In genomic region chr13:39440907-39441306, GRCm38 (mm10) we compare ENCODE assay signal across 9 mouse cellular contexts.
DNase-seq lines count a peak whose midpoint lies in the region; ATAC-seq and TF ChIP-seq lines count a peak whose summit lies in the region.
"Had no signal": no experiment of that assay in that cellular context is flagged by ENCODE, and none has a peak within 500 bp of the region (broad histone marks: within the 10 kb centered on the region; RNA-seq: fewer than 3 reads in every experiment).

No protein-coding gene starts in this region.

- POLR2A ChIA-PET in Patski (lab: Charles Lee): no interaction called here

- H3K4me1 ChIP-seq in liver, embryonic 16.5 days (ENCODE audit: control insufficient read depth, low read depth, low read length): no peaks in the 10 kb centered on the region
- H3K4me1 ChIP-seq: heart, embryonic 15.5 days had no signal

- H3K9me3 ChIP-seq in liver, embryonic 16.5 days (replicated peaks; ENCODE audit: control insufficient read depth, low read length): no peaks in the 10 kb centered on the region
- H3K9me3 ChIP-seq: heart, embryonic 15.5 days had no signal

- CTCF ChIA-PET in Patski (lab: Charles Lee): interaction anchor here (0.7 to 2.3 kb wide), 7 partner anchors 10 to 1328 kb away, joined by 3 to 11 read pairs (median 3); no protein-coding TSS in a partner anchor

- WGBS in liver, embryonic 16.5 days (ENCODE audit: insufficient replicate concordance): 14% methylated on average over 8 of the region's 8 CpGs

- no peak overlapping the region for H3K9ac ChIP-seq in liver, embryonic 16.5 days (ENCODE audit: low read depth, low read length)
- H3K9ac ChIP-seq: heart, embryonic 15.5 days had no signal

- peaks cover 11% of the 10 kb centered on the region for H3K27me3 ChIP-seq in Patski
- no peaks in the 10 kb centered on the region for H3K27me3 ChIP-seq in liver, embryonic 16.5 days (ENCODE audit: control insufficient read depth, insufficient read depth, low read depth, low read length)
- H3K27me3 ChIP-seq: heart, embryonic 15.5 days had no signal

- DNase-seq in 3T3-L1 (ENCODE audit: low read depth, low spot score) (peak; percentile 78), Patski (ENCODE audit: low read depth, low spot score) (peak; percentile 6)
- peak; percentile 85 for DNase-seq in cerebellum, postnatal 14 days
- peak; percentile 68 to 70 for DNase-seq in frontal cortex, postnatal 36 days (ENCODE audit: low spot score in 2 of 2)
- DNase-seq in kidney, postnatal 14 days: peak; percentile 75
- peak; percentile 6 for DNase-seq in retina, adult 2 months (ENCODE audit: low read depth, low spot score)
- peak; percentile 24 for DNase-seq in yolk sac, embryonic 10.5 days (ENCODE audit: low spot score)

- no peak for ATAC-seq in Patski
- no peak for ATAC-seq in liver, embryonic 16.5 days (ENCODE audit: low read depth)

- TF ChIP-seq CTCF in Patski (IDR thresholded peaks at IDR 0.05): peak; percentile 94

- H3K27ac ChIP-seq in liver, embryonic 16.5 days (ENCODE audit: low read length): no peak overlapping the region
- H3K27ac ChIP-seq: heart, embryonic 15.5 days had no signal

- H3K36me3 ChIP-seq in liver, embryonic 16.5 days (ENCODE audit: control insufficient read depth, insufficient read depth): no peaks in the 10 kb centered on the region
- H3K36me3 ChIP-seq: heart, embryonic 15.5 days had no signal

- in situ Hi-C loops in Patski (cut with MboI; ENCODE audit: low pct_unique_long_range_greater_than_20kb): loop anchor here (5.0 kb wide), 1 partner anchor 1301 kb away; no protein-coding TSS in a partner anchor

- H3K4me2 ChIP-seq in liver, embryonic 16.5 days (ENCODE audit: low read depth, low read length): peak overlapping the region; percentile 45
- H3K4me2 ChIP-seq: heart, embryonic 15.5 days had no signal

- peak overlapping the region; percentile 16 for H3K4me3 ChIP-seq in liver, embryonic 16.5 days (ENCODE audit: low read depth, low read length)
- H3K4me3 ChIP-seq: heart, embryonic 15.5 days had no signal

Comparison
In these comparisons a context has a peak if more than half of its experiments do, and no peak if none do; other contexts are left out.
1. DNase-seq: peak in every context shown above with its lines; median percentile 85 in cerebellum, postnatal 14 days; 78 in 3T3-L1; 75 in kidney, postnatal 14 days; 69 in frontal cortex, postnatal 36 days; 24 in yolk sac, embryonic 10.5 days; 6 in Patski; 6 in retina, adult 2 months.